ENCODE assay signal across 42 mouse cellular contexts in the genomic region with DNA sequence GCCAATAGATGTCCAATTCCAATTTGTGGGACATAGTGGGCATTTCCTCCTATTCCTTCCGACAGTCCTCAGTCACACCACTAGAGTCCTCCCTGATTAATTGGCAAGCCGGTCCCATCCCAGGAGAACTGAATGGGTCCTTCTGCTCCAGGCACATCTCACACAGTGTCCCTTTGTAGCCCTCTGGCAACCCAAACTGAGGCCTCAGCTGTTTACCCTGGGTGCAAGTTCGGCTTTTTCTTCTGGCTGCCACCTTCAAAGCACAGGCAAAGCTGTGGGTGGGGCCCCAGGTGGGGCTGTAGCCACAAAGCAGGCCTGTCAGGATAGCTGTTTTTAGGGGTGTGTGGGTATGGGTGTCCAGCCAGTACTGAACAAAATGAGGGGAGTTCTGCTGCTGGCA. TPM values are rescaled to one million over a fixed set of nuclear protein-coding genes. Genes with fewer than 3 reads are reported as not detected.
"Had no signal": no experiment of that assay in that cellular context is flagged by ENCODE, and none has a peak within 500 bp of the region (broad histone marks: within the 10 kb centered on the region; RNA-seq: fewer than 3 reads in every experiment).

No protein-coding gene starts in this region.

- H3K27me3 ChIP-seq: heart, embryonic 12.5 days; hindbrain, embryonic 13.5 days; hindbrain, embryonic 15.5 days; intestine, embryonic 15.5 days; kidney, embryonic 15.5 days had no signal

- H3K4me1 ChIP-seq: heart, embryonic 12.5 days; heart, embryonic 15.5 days had no signal

- H3K4me3 ChIP-seq: heart, embryonic 12.5 days; heart, embryonic 13.5 days; heart, embryonic 15.5 days; hindbrain, embryonic 10.5 days; hindbrain, embryonic 12.5 days; hindbrain, embryonic 13.5 days; hindbrain, embryonic 15.5 days; intestine, embryonic 15.5 days; kidney, embryonic 15.5 days; layer of hippocampus, adult 2 months; left cerebral cortex, adult 2 months had no signal

- H3K27ac ChIP-seq: heart, embryonic 13.5 days; heart, embryonic 15.5 days; hindbrain, embryonic 10.5 days; hindbrain, embryonic 12.5 days; hindbrain, embryonic 13.5 days; hindbrain, embryonic 14.5 days; hindbrain, embryonic 15.5 days; hindbrain, postnatal 0 days; intestine, embryonic 15.5 days; kidney, embryonic 15.5 days; kidney, postnatal 0 days; layer of hippocampus, adult 2 months; left cerebral cortex, adult 2 months had no signal

- H3K9me3 ChIP-seq: heart, embryonic 12.5 days; heart, embryonic 13.5 days; heart, embryonic 15.5 days; hindbrain, embryonic 10.5 days; hindbrain, embryonic 12.5 days; hindbrain, embryonic 13.5 days; hindbrain, embryonic 15.5 days; intestine, embryonic 15.5 days; kidney, embryonic 15.5 days had no signal

- H3K36me3 ChIP-seq: heart, embryonic 12.5 days; heart, embryonic 13.5 days; heart, embryonic 15.5 days; hindbrain, embryonic 10.5 days; hindbrain, embryonic 12.5 days; hindbrain, embryonic 13.5 days; hindbrain, embryonic 15.5 days; intestine, embryonic 15.5 days; kidney, embryonic 15.5 days had no signal

- DNase-seq: heart, postnatal 10 days; heart, postnatal 14 days; heart, postnatal 36 days; heart, postnatal 4 days; kidney, adult 11 months; kidney, adult 18-20 months; kidney, adult 2 months; kidney, adult 8-10 months; kidney, adult 9 months; kidney, postnatal 10 days; kidney, postnatal 14 days; kidney, postnatal 25 days; kidney, postnatal 36 days; kidney, postnatal 4 days; layer of hippocampus, postnatal 36 days had no signal

RNA-seq across cellular contexts. Expression of a gene that starts 52.3 kb away (rescaled TPM):
- total RNA-seq: heart, adult 8-10 months; heart, postnatal 10 days; heart, postnatal 14 days; heart, postnatal 25 days; heart, postnatal 36 days; heart, postnatal 4 days; hematopoietic stem cell, adult 5-6 weeks; hindbrain, postnatal 0 days; layer of hippocampus, adult 18-20 months; layer of hippocampus, adult 2 months; layer of hippocampus, postnatal 10 days; layer of hippocampus, postnatal 14 days; layer of hippocampus, postnatal 36 days; left cerebral cortex, adult 2 months had no signal
- polyA plus RNA-seq: heart, embryonic 12.5 days; heart, embryonic 13.5 days; heart, embryonic 14.5 days; heart, embryonic 15.5 days; heart, embryonic 16.5 days; heart, postnatal 0 days; inflammation-experienced regulatory T-cells, adult 6 months; kidney, adult 2 months; kidney, embryonic 14.5 days; kidney, embryonic 15.5 days; kidney, embryonic 16.5 days; large intestine, adult 2 months had no signal
